Mouse (Mus musculus) heart, embryonic 16.5 days (tissue): ENCODE measurements around the gene Cmip. TPM values are rescaled to one million over a fixed set of nuclear protein-coding genes. Genes with fewer than 3 reads are reported as not detected.
A peak's percentile ranks its signal among the peaks of the same experiment; 100 is the strongest.

Experiments used
- ATAC-seq: fragments of 200-750 bp; cut with Nextera tagmentation; replicated peaks from 2 replicates; pipeline ENCODE4 v1.8.0; 2017; ENCODE audit warnings: moderate number of reproducible peaks; ENCODE audit not compliant: insufficient read depth, low FRiP score; ENCODE audit errors: extremely low read depth
- H3K27ac ChIP-seq: fragments of 300-500 bp; sonication (generic); 2 replicates; pipeline ENCODE4 v1.5.1; 2014; ENCODE audit warnings: mild to moderate bottlenecking, low read length, control low read depth, moderate library complexity
- H3K27me3 ChIP-seq: fragments of 300-500 bp; sonication (generic); 2 replicates; pipeline ENCODE4 v1.6.1; 2014; ENCODE audit warnings: low read length, mixed read lengths; ENCODE audit not compliant: control insufficient read depth, insufficient read depth
- H3K36me3 ChIP-seq: fragments of 300-500 bp; sonication (generic); 2 replicates; pipeline ENCODE4 v1.6.1; 2014; ENCODE audit not compliant: control insufficient read depth, insufficient read depth
- H3K4me1 ChIP-seq: fragments of 300-500 bp; sonication (generic); 2 replicates; pipeline ENCODE4 v1.6.1; 2014; ENCODE audit warnings: low read length, mixed read lengths; ENCODE audit not compliant: control insufficient read depth, insufficient read depth
- H3K4me2 ChIP-seq: fragments of 300-500 bp; sonication (generic); 2 replicates; pipeline ENCODE4 v1.6.1; 2014; ENCODE audit warnings: low read depth, mild to moderate bottlenecking, control low read depth, low read length
- H3K4me3 ChIP-seq: fragments of 300-500 bp; sonication (generic); 2 replicates; pipeline ENCODE4 v1.5.1; 2014; ENCODE audit warnings: mild to moderate bottlenecking, control low read depth, low read length
- H3K9ac ChIP-seq: fragments of 300-500 bp; sonication (generic); 2 replicates; pipeline ENCODE4 v1.6.1; 2014; ENCODE audit warnings: low read length, control low read depth
- H3K9me3 ChIP-seq: fragments of 300-500 bp; sonication (generic); replicated peaks from 2 replicates; pipeline ENCODE4 v1.6.1; 2016; ENCODE audit warnings: low read length; ENCODE audit not compliant: control insufficient read depth
- WGBS: fragments of 180-500 bp; shearing (Covaris S2); extraction: QIAGEN DNeasy Blood & Tissue Kit; methylation state at CpG from one replicate; pipeline ENCODE4 v1.1.7; 2014; 5-methylcytosine and 5-hydroxymethylcytosine counted together
- polyA plus RNA-seq: library from polyadenylated mRNA; unstranded; fragments of >200 nt; fragmentation: Nextera tagmentation; extraction: Ambion mirVana; gene quantifications from 2 replicates; pipeline ENCODE4 v1.2.1, GENCODE M21; 2015

Cmip gene
- polyA plus RNA-seq, 1 experiment from 2014 or later = 7.0 TPM

DNA sequence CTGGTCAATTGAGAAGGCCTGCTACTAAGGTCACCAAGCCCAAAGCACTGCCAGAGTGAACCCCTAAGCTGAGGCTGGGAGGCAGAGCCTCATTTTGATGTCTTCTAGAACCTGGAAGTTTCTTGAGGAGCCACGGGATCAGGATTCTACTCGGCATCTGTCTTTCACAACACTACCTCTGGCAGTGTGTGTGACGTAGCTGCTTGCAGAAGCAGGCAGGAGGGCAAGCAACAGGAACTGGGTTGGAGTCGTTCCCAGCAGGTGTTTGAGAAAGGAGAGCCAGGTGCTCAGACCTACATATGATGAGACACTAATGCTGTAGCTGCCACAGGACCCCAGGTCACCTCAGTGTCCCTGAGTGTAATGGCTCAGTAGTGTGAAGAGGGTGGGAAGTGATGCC is 140.0 kb downstream of the Cmip start:
- ATAC-seq = no peak
- no peak overlapping the region for H3K4me3 ChIP-seq
- no peaks in the 10 kb centered on the region for H3K27me3 ChIP-seq
- H3K9ac ChIP-seq = no peak overlapping the region
- H3K4me2 ChIP-seq = no peak overlapping the region
- no peaks in the 10 kb centered on the region for H3K4me1 ChIP-seq
- WGBS = 96% methylated on average over 4 of the region's 4 CpGs
- peaks cover 4% of the 10 kb centered on the region; the same call in 1 of the 2 replicates for H3K9me3 ChIP-seq
- H3K27ac ChIP-seq = no peak overlapping the region
- H3K36me3 ChIP-seq = 0 out of 2 replicates have a peak, but pooled peaks cover 4% of the 10 kb centered on the region

DNA sequence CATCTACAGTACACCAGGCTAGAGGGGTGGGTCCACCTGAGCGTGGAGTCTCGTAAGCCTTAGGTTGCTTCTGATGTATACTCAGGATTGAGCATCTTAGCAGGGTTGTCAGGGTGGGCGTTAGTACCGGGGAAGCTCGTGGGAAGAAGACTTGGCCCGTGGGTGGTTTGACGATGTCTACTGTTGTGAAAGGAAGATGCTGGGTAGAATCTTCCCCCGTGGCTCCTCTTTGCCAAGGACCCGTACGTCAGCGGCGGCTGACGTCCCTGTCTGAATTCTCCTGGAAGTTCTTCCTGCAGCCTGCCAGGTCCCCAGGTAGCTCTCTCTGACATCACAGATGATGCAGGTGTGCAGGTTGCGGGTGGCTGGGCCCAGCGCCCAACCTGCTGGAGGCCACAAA is 140.9 kb downstream of the Cmip start:
- no peak overlapping the region for H3K4me3 ChIP-seq
- H3K27ac ChIP-seq = no peak overlapping the region
- no peaks in the 10 kb centered on the region for H3K27me3 ChIP-seq
- H3K9ac ChIP-seq = no peak overlapping the region
- peaks cover 4% of the 10 kb centered on the region; the same call in 1 of the 2 replicates for H3K9me3 ChIP-seq
- H3K4me1 ChIP-seq = no peaks in the 10 kb centered on the region
- WGBS = 96% methylated on average over 15 of the region's 15 CpGs
- ATAC-seq = no peak
- H3K4me2 ChIP-seq = no peak overlapping the region
- H3K36me3 ChIP-seq = 0 out of 2 replicates have a peak, but pooled peaks cover 4% of the 10 kb centered on the region

DNA sequence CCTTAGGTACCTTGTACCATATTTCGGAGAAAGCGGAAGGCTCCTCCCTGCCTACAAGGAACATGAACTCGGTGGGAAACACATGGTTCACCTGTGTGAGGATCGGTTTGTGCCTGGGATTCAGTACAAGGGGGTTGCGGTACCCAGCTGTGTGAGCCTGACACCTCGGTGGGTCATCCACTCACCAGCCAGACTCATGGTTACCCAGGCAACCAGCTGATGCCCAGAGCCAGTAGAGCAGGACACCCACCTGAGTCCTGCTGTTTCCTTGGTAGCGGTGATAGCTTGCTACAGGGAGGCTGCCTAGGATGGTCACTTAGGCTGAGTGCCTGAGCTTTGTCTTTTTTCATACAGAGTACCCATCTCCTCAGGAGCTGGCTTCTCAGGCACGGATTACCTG is 142.4 kb downstream of the Cmip start:
- WGBS = 90% methylated on average over 8 of the region's 8 CpGs
- H3K4me1 ChIP-seq = peaks cover 12% of the 10 kb centered on the region

DNA sequence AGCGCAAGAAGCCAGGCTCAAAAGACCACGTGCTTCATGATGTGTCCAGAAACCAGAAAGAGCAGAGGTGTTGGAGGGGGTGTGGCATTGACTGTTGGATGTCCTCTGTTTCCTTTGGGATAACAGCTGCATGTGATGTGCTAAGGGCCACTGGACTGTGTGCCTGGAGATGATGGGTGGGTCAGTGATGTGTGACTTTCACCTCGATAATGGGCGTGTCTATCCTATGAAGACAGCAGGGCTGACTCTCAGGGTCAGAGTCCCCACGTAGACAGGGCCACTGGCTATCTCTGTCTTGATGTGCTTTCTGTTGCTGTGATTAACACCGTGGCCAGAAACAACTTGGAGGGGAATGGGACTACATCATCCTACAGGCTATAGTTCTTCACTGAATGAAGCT is 144.0 kb downstream of the Cmip start:
- 80% methylated on average over 6 of the region's 6 CpGs for WGBS
- Histone ChIP-seq H3K4me2 (no peak overlapping the region), H3K36me3 (0 out of 2 replicates have a peak, but pooled peaks cover 4% of the 10 kb centered on the region), H3K27me3 (no peaks in the 10 kb centered on the region), H3K4me1 (peaks cover 15% of the 10 kb centered on the region), H3K4me3 (no peak overlapping the region), H3K9ac (no peak overlapping the region), H3K27ac (no peak overlapping the region), H3K9me3 (peaks cover 4% of the 10 kb centered on the region; the same call in 1 of the 2 replicates)
- ATAC-seq = no peak

More for the DNA sequence above, 142.4 kb downstream of the Cmip start:
- H3K4me2 ChIP-seq = no peak overlapping the region
- no peak overlapping the region for H3K9ac ChIP-seq
- ATAC-seq = no peak
- H3K27ac ChIP-seq = no peak overlapping the region
- 0 out of 2 replicates have a peak, but pooled peaks cover 4% of the 10 kb centered on the region for H3K36me3 ChIP-seq
- H3K27me3 ChIP-seq = no peaks in the 10 kb centered on the region
- peaks cover 4% of the 10 kb centered on the region; the same call in 1 of the 2 replicates for H3K9me3 ChIP-seq
- no peak overlapping the region for H3K4me3 ChIP-seq

DNA sequence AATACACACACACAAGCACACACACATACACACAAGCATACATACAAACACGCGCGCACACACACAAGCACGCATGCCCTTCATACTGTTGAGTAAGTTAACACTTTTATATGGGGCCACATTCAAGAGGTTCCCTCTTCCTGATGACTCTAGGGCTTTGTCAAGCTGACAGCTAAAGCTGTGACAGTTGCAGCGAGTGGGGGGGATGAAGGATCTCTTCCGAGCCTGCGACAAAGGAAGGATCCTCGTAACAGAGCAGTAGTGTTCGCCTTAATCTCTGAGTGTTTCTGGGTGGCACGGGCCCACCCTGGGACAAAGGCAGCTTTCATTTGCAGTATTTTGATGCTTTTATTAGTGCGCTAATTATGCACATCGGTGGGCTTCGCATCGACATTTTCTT is 145.0 kb downstream of the Cmip start:
- no peak for ATAC-seq
- Histone ChIP-seq H3K4me3 (no peak overlapping the region), H3K27ac (no peak overlapping the region), H3K9ac (no peak overlapping the region), H3K9me3 (peaks cover 1% of the 10 kb centered on the region; the same call in 1 of the 2 replicates), H3K27me3 (no peaks in the 10 kb centered on the region), H3K4me1 (peaks cover 15% of the 10 kb centered on the region), H3K4me2 (no peak overlapping the region), H3K36me3 (0 out of 2 replicates have a peak, but pooled peaks cover 4% of the 10 kb centered on the region)
- 81% methylated on average over 14 of the region's 14 CpGs for WGBS

DNA sequence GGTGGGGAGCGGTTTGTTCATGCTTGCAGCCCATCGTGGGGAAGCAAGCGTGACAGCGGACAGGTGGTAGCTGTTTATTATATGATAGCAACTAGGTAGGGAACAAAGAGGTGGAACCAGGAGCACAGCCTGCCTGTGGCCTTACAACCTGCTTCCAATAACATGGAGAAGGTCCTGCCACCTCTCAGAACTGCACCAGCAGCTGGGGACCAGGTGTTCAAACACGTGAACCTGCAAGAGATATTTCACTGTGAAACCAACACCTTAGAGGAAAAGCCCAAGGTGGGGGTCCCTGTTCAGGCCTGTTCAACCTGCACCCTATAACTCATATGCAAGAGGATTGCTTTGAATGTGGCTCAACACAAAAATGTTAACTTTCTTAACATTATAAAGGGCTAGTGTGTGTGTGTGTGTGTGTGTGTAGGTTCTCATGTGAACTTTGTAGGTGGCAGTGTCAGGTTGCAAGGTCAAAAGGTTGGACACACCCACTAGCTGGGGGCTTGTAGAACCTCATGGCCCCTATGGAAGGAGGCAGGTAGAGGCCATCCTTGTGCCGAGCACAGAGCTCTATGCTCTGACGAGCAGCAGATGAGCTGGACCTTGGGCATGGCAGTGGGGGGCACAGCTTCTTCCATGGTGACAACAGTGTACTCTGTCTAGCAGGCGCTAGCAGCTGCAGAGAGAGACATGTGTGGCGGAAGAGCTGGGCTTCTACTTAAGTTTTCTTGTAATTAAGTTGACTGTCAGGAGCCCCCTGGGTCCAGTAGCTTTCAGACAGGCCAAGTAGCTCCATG is 146.2 kb downstream of the Cmip start:
- no peaks in the 10 kb centered on the region for H3K36me3 ChIP-seq
- no peak overlapping the region for H3K27ac ChIP-seq
- no peak overlapping the region; the same call in 1 of the 2 replicates for H3K4me3 ChIP-seq
- H3K4me1 ChIP-seq = peaks cover 15% of the 10 kb centered on the region
- WGBS = 69% methylated on average over 9 of the region's 9 CpGs
- H3K4me2 ChIP-seq = peak overlapping the region; percentile 47; the same call in 1 of the 2 replicates
- no peak for ATAC-seq
- H3K27me3 ChIP-seq = no peaks in the 10 kb centered on the region
- H3K9ac ChIP-seq = no peak overlapping the region
- H3K9me3 ChIP-seq = no peaks in the 10 kb centered on the region

DNA sequence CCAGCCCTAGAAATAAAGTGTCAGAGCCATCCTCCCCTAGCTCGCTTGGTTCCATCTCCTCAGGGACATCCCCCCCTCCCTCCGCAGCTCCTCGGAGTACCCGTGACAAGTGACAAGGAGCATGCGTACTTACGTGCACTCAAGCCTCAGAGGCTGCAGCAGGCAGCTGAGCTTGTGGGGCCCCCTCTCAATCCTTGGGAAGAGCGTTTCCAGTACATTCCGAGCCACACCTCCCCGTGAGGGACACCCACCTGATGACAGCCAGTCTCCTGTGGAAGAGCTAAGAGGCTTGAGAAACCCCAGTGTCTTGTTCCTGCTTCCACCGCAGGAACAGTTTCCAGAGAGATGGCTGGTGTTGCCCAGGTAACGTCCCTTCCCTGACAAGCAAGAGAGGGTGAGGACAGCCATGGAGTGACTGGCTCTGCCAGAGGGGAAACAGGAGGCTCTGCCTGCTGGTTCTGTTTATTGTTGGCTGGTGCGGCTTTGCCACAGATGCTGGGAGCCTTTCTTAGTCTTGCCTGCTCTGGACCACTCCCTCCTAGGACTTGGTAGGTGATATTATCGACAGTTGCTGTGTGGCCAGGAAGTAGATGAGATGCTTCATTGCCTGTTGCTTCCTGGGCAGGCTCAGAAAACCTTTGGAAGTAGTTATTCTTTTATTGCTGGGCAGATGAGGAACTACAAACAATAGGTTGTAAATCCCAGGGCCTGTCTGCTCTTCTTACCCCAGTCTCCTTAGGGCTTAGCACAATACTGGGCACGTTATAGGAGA is 147.0 kb downstream of the Cmip start:
- H3K36me3 ChIP-seq = no peaks in the 10 kb centered on the region
- H3K4me3 ChIP-seq = peak overlapping the region; percentile 8; the same call in 1 of the 2 replicates
- H3K27ac ChIP-seq = peak overlapping the region; percentile 14; the same call in 1 of the 2 replicates
- peak; percentile 57 for ATAC-seq
- no peaks in the 10 kb centered on the region for H3K9me3 ChIP-seq
- 16% methylated on average over 14 of the region's 14 CpGs for WGBS
- peak overlapping the region; percentile 47; the same call in 1 of the 2 replicates for H3K4me2 ChIP-seq
- peaks cover 15% of the 10 kb centered on the region for H3K4me1 ChIP-seq
- no peaks in the 10 kb centered on the region for H3K27me3 ChIP-seq
- no peak overlapping the region for H3K9ac ChIP-seq

DNA sequence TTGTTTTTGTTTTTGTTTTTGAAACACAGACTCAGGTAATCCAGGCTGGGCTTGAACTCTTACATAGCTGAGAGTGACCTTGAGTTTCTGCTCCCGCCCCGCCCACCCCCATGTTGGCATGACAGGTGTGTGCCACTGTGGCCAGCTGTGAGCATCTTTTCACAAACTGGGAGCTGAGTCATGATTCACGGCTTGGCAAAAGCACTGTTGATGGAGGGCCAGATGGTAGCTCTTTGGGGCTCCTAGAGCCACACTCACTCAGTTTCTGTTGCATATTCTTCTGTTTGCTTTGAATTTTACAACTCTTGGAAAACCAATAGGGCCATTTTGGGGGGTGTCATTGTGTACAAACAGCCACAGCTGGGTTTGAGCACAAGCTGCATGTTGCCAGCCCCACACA is 149.2 kb downstream of the Cmip start:
- H3K4me1 ChIP-seq = peaks cover 22% of the 10 kb centered on the region
- H3K4me3 ChIP-seq = no peak overlapping the region
- H3K9me3 ChIP-seq = no peaks in the 10 kb centered on the region
- H3K9ac ChIP-seq = no peak overlapping the region
- WGBS = 92% methylated on average over 3 of the region's 3 CpGs
- no peak overlapping the region for H3K4me2 ChIP-seq
- ATAC-seq = no peak
- H3K27me3 ChIP-seq = no peaks in the 10 kb centered on the region
- no peaks in the 10 kb centered on the region for H3K36me3 ChIP-seq
- no peak overlapping the region for H3K27ac ChIP-seq

DNA sequence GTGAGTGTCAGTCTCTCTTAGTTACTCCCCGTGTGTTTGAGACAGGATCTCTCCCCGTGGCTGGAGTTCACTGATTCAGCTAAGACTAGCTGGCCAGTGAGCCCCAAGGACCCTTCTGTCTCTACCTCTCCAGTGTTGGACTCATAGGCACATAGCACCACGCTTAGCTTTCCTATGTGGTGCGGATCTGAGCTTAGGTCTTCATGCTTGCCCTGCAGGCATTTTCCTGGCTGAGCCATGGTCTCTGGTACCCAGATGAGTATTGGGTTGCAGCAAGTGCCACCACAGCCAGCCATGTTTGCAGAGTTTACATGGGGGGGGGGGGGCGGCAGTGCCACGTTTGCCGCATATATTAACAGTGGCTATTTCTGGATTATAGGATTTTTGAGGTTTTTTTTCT is 151.8 kb downstream of the Cmip start:
- H3K27ac ChIP-seq = no peak overlapping the region
- no peaks in the 10 kb centered on the region for H3K36me3 ChIP-seq
- H3K9me3 ChIP-seq = no peaks in the 10 kb centered on the region
- no peak for ATAC-seq
- H3K4me1 ChIP-seq = peaks cover 16% of the 10 kb centered on the region
- no peak overlapping the region for H3K4me3 ChIP-seq
- H3K4me2 ChIP-seq = no peak overlapping the region
- no peaks in the 10 kb centered on the region for H3K27me3 ChIP-seq
- WGBS = 88% methylated on average over 7 of the region's 7 CpGs
- H3K9ac ChIP-seq = no peak overlapping the region
